Mouse (Mus musculus) megakaryocyte, embryonic 14.5 days (primary cell): Measurements from ENCODE around the gene Ap3d1. TPM values are rescaled to one million over a fixed set of nuclear protein-coding genes. Genes with fewer than 3 reads are reported as not detected.
A peak's percentile ranks its signal among the peaks of the same experiment; 100 is the strongest.

Source experiments
- H3K27me3 ChIP-seq: replicated peaks from 2 replicates; pipeline ENCODE3; 2012; ENCODE audit warnings: inconsistent platforms
- H3K36me3 ChIP-seq: replicated peaks from 2 replicates; pipeline ENCODE3; 2012; ENCODE audit warnings: low read length, inconsistent platforms, mixed read lengths
- H3K4me1 ChIP-seq: 2 replicates; pipeline ENCODE4 v1.6.1; 2012; ENCODE audit warnings: inconsistent platforms
- H3K4me3 ChIP-seq: replicated peaks from 2 replicates; pipeline ENCODE3; 2012; ENCODE audit warnings: moderate library complexity, mild to moderate bottlenecking, inconsistent platforms
- H3K9me3 ChIP-seq: 2 replicates; pipeline ENCODE4 v1.6.1; 2012; ENCODE audit warnings: inconsistent platforms
- FLI1 ChIP-seq: IDR thresholded peaks from 2 replicates; pipeline ENCODE4 v1.6.1; 2012; ENCODE audit warnings: low read length, inconsistent platforms, mixed read lengths
- GATA1 ChIP-seq: IDR thresholded peaks from 3 replicates; pipeline ENCODE4 v1.6.1; 2012; ENCODE audit warnings: mixed read lengths, low read length, inconsistent platforms, borderline replicate concordance
- polyA plus RNA-seq: library from polyadenylated mRNA; stranded (reverse); fragments of >175 nt; gene quantifications from 2 replicates; pipeline ENCODE4 v1.2.3, GENCODE M21; 2012; ENCODE audit warnings: low replicate concordance; ENCODE audit not compliant: insufficient read depth

Gene Ap3d1
- polyA plus RNA-seq, 1 experiment = 24.8 TPM

DNA sequence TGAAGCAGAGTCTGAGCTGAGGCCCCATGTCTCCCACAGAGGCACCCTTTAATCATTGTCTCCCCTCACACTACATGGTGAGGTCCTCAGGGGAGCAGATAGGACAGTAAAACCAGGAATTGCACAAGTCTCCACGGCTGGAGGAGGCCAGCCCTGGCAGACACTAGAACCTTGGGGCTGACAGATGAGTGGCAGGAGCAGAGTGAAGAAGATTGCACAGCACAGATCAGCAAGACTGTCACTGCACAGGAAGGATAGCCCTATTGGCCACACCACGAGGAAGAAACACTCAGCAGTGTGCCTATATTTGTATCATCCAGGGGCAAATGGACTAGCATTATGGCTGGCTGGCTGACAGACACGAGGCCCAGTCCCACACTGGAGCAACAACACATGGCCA is 31.2 kb downstream of the Ap3d1 start:
- H3K36me3 ChIP-seq = peaks cover 100% of the 10 kb centered on the region
- H3K27me3 ChIP-seq = no peaks in the 10 kb centered on the region
- TF ChIP-seq GATA1 = no peak
- no peak for TF ChIP-seq FLI1
- no peak overlapping the region for H3K4me3 ChIP-seq
- H3K9me3 ChIP-seq = no peaks in the 10 kb centered on the region
- H3K4me1 ChIP-seq = peaks cover 65% of the 10 kb centered on the region

DNA sequence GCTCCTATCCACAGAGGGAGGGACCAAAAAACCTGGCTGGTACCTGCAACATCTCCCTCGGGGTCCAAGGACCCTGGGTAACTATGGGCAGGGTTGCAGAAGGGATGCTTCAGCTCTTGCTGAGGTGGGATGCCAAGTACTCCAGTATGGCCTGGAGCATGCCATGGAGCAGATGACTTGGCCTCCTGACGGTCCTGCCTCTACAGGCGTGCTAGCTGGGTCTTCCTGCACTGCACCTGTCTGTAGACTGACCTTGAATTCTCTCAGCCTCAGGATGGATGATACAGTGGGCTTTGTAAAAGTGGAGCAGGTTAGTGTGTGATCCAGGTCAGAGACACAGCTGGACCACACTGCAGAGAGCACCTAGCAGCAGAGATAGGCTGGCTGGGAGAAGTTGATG is 36.6 kb downstream of the Ap3d1 start:
- H3K4me1 ChIP-seq = peaks cover 81% of the 10 kb centered on the region
- peaks cover 74% of the 10 kb centered on the region for H3K36me3 ChIP-seq
- H3K4me3 ChIP-seq = no peak overlapping the region
- H3K27me3 ChIP-seq = no peaks in the 10 kb centered on the region
- TF ChIP-seq GATA1 (no peak), FLI1 (no peak)
- H3K9me3 ChIP-seq = no peaks in the 10 kb centered on the region

DNA sequence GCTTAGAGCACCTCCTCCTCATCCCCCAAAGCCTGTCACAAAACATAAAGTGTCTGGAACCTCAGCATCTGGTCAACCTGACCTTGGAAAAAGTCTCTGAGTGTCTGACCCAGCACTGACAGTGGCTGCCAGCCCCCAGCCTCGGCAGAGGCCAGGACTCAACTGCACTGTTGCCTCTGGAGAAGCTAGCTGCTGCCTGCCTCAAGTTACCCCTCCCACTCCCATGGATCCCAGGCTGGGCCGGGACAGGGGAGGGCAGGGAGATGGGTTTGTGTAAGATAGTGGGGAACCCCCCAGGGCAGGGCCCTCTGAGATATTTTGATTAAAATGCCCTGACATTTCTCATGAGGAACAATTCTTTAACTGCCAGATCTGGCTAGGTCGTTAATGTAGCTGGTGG is 37.0 kb downstream of the Ap3d1 start:
- Histone ChIP-seq H3K27me3 (no peaks in the 10 kb centered on the region), H3K4me1 (peaks cover 81% of the 10 kb centered on the region), H3K4me3 (no peak overlapping the region), H3K9me3 (no peaks in the 10 kb centered on the region), H3K36me3 (peaks cover 72% of the 10 kb centered on the region)
- TF ChIP-seq GATA1 (no peak), FLI1 (no peak)

DNA sequence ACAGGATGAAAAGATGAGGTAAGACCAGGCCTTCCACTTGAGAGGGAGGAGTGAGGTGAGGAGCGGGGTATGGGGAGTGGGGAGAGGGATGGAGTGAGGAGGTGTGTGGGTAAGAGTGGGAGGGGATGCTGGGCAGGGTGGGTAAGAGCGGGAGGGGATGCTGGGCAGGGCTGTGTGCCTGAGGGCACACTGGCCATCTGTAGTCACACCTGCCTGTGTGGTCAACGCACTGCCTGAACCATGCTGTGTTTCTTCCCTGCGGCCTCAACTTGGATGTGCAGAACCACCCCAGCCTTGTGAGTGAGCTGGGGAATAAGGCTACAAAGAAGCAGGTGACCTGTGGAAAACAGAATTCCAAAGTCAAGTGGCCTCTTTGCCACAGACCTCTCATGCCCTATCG is 37.6 kb downstream of the Ap3d1 start:
- Histone ChIP-seq H3K4me3 (peak overlapping the region; percentile 40), H3K36me3 (peaks cover 72% of the 10 kb centered on the region), H3K27me3 (no peaks in the 10 kb centered on the region), H3K9me3 (no peaks in the 10 kb centered on the region), H3K4me1 (peaks cover 82% of the 10 kb centered on the region)
- no peak for TF ChIP-seq GATA1
- no peak for TF ChIP-seq FLI1

DNA sequence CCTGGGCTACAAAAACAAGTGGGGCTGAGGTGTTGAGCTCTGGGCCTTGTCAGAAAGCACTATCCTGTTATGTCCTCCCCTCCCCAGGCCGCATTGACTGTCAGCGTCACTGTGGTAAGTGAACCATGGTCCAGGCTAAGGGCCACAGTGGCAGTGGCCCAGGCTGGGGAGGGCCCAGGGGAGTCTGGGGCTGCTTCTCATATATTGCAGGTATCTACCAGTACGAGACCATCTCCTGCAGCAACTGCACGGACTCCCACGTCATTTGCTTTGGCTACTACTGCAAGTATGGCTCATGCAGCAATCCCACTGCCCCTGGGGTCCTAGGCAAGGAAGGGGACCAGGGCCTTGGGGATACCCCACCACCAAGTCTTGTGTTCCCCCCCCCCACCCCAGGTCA is 38.4 kb downstream of the Ap3d1 start:
- H3K9me3 ChIP-seq = no peaks in the 10 kb centered on the region
- no peaks in the 10 kb centered on the region for H3K27me3 ChIP-seq
- H3K4me3 ChIP-seq = peak overlapping the region; percentile 95
- H3K4me1 ChIP-seq = peaks cover 82% of the 10 kb centered on the region
- H3K36me3 ChIP-seq = peaks cover 71% of the 10 kb centered on the region
- TF ChIP-seq FLI1 (no peak), GATA1 (no peak)

DNA sequence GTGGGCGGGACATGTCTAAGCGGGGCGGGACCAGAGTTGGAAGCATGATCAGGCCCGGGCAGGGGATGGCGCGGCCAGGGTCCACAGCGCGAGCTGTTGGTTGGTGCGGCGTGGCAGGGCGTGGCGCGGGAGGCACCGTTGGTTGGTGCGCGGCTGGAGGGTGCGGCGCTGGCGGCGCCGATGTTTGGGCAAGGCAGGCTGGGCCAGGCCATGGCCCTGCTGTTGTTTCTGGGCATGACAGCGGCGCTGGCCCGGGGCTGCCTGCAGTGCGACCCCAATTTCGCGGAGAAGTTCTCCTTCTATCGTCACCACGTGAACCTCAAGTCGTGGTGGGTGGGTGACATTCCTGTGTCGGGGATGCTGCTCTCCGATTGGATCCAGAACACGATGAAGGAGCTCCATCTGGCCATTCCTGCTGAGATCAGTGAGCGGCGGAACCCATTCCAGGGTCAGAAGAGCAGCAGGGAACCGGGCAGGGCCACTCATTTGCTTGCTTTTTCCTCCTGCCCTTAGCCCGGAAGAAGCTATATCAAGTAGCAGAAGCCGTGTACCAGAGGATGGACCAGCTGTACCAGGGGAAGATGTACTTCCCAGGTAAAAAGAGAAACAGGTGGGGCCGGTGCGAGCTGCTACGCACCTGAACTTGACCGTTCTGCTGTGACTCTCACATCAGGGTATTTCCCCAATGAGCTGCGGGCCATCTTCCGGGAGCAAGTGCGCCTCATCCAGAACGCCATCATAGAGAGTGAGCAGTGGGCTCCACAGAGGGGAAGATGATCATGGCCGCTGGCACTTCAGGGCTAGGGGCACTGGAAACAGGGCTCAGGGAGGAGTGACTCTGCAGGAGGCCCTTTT is 39.3 kb downstream of the Ap3d1 start:
- H3K4me3 ChIP-seq = peak overlapping the region; percentile 95
- no peaks in the 10 kb centered on the region for H3K27me3 ChIP-seq
- H3K36me3 ChIP-seq = peaks cover 71% of the 10 kb centered on the region
- TF ChIP-seq GATA1 = no peak
- no peak for TF ChIP-seq FLI1
- H3K9me3 ChIP-seq = no peaks in the 10 kb centered on the region
- H3K4me1 ChIP-seq = peaks cover 82% of the 10 kb centered on the region

DNA sequence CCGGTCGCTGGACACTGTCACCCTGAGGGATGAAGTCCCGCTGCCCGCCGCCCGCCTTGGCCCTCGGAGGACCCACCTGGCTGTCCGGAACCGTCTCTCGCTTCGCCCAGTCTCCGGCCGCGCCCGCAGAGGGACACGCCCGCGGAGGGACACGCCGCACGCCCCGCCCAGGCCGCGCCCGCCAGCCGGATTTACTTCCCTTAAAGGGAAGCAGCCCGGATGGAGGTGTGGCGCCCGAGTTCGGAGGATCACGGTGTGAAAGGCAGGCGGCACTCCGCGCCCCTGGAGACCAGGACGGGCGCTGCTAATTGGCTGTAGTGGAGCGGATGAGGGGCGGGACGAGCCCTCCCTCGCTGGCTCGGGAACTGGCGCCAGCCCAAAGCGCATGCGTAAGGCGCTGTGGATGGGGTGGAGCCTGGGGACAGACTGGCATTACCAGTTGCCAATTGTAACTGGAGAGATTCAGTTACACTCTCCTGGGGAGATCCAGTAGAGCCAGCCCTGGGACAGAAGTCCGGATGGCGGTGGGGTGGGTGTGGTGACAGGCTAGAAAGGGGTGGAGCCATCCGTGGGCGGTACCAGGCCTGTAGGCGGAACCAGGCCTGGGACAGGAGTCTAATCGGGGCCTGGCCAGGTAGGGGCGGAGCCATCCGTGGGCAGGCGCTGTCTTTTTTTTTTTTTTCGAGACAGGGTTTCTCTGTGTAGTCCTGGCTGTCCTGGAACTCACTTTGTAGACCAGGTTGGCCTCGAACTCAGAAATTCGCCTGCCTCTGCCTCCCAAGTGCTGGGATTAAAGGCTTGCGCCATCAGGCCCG is 40.1 kb downstream of the Ap3d1 start, which contains the start of the genes Mob3a and Izumo4:
Gene Mob3a, minus strand, starts transcription at position 257 of the 815 bp plus-strand sequence.
Gene Izumo4, plus strand, starts transcription at position 464 of the 815 bp plus-strand sequence.
- TF ChIP-seq FLI1 (no peak), GATA1 (no peak)
- Histone ChIP-seq H3K36me3 (peaks cover 67% of the 10 kb centered on the region), H3K9me3 (no peaks in the 10 kb centered on the region), H3K4me1 (peaks cover 82% of the 10 kb centered on the region), H3K4me3 (peak within 1 kb of the TSS; percentile 95), H3K27me3 (no peaks in the 10 kb centered on the region)

DNA sequence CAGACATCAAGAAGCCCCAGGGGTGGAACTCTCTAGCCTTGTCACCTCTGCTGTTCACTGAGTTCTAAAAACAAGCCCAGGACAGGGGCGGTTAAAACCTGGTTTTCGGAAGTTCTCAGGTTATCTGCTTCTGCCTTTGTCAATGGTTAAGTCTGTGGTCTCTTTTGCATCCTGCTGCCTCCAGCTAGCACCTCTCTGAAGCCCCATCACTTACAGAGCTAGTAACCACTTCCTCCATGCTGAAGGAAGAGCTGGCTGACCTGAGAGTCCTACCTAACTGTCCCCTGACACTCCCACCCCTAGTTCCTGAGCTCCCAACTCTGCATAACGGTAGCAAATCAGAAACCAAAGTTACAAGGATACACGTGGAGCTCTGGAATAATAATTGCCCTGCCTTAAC is 41.3 kb downstream of the Ap3d1 start:
- H3K36me3 ChIP-seq = peaks cover 63% of the 10 kb centered on the region
- peak overlapping the region; percentile 95 for H3K4me3 ChIP-seq
- TF ChIP-seq GATA1 (no peak; the same call in 2 of the 3 replicates), FLI1 (no peak)
- no peaks in the 10 kb centered on the region for H3K9me3 ChIP-seq
- peaks cover 86% of the 10 kb centered on the region for H3K4me1 ChIP-seq
- H3K27me3 ChIP-seq = no peaks in the 10 kb centered on the region

DNA sequence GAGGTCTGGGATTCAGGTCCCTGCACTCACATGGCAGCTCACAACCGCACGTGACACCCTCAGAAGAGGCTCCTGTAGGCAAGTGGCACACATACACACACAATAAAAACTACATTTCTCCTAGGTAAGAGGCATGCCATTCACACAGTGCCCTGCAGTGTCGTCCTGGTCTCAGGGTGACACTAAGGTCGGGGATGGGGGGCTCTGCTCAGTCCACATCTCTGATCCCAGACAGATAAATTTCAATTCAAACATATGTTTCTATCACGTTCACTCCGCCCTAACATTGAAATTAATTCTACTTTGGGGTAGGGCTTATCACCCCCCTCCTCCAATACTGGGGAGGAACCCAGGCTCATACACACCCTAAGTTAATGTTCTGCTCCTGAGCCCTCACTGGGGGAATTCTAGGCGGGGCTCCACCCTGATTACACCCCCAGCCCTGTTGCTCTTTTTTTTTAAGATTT is 42.0 kb downstream of the Ap3d1 start:
- TF ChIP-seq GATA1 (no peak), FLI1 (no peak)
- Histone ChIP-seq H3K27me3 (no peaks in the 10 kb centered on the region), H3K9me3 (no peaks in the 10 kb centered on the region), H3K36me3 (peaks cover 57% of the 10 kb centered on the region), H3K4me1 (peaks cover 86% of the 10 kb centered on the region), H3K4me3 (peak overlapping the region; percentile 89)

DNA sequence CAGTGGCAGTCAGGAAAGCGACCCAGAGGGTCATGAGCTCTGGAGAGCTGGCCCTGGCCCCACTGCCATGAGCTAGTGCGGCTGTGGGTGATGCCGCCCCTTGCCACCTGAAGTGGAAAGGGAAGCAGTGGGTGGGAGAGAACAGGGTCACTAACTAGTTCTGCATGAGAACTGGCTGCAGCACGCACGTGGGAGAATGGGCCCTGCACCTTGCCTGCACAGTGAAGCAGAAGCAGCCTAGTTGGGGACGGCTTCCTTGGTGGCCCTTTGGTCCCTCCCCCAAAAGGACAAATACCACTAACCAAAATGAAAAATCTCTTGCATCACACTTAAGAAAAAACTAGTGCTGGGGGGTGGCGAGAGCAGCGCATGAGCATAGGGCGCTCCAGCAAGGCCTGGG is 43.5 kb downstream of the Ap3d1 start:
- peaks cover 56% of the 10 kb centered on the region for H3K36me3 ChIP-seq
- H3K27me3 ChIP-seq = no peaks in the 10 kb centered on the region

More for the DNA sequence above, 43.5 kb downstream of the Ap3d1 start:
- Histone ChIP-seq H3K9me3 (no peaks in the 10 kb centered on the region), H3K4me1 (peaks cover 86% of the 10 kb centered on the region), H3K4me3 (peak overlapping the region; percentile 86)
- TF ChIP-seq GATA1 (no peak), FLI1 (no peak)
